Mouse (Mus musculus): ENCODE measurements around the gene Ssxb6. TPM values are rescaled to one million over a fixed set of nuclear protein-coding genes. Genes with fewer than 3 reads are reported as not detected.
"Not testable (repeated sequence)": the region's sequence is repeated elsewhere in the genome, so short reads cannot be mapped to it uniquely, and the experiment has no call there.

The Ssxb6 gene
- polyA plus RNA-seq (2014; fragmentation: Nextera tagmentation; extraction: Ambion mirVana): not detected in 2 replicates

GRCm38 (mm10) chrX:8548155-8548554, at the start of gene Ssxb6:
Ssxb6 (minus strand) TSS chrX:8548255.
- not testable (repeated sequence) for H3K4me1 ChIP-seq (ENCODE audit: control insufficient read depth, insufficient read depth, low read length); DNase-seq (ENCODE audit: low spot score); H3K9me3 ChIP-seq (replicated peaks; ENCODE audit: control insufficient read depth, low read length); H3K4me2 ChIP-seq (ENCODE audit: low read depth, low read length); H3K4me3 ChIP-seq (ENCODE audit: low read depth, low read length); H3K27ac ChIP-seq (replicated peaks; ENCODE audit: low read depth, low read length); ATAC-seq (replicated peaks; ENCODE audit: insufficient number of reproducible peaks, low FRiP score, low TSS enrichment, low read depth); H3K9ac ChIP-seq (replicated peaks; ENCODE audit: low read length); H3K27me3 ChIP-seq (ENCODE audit: control insufficient read depth, insufficient read depth, low read length); H3K36me3 ChIP-seq (replicated peaks; ENCODE audit: control insufficient read depth, insufficient read depth, low read depth, low read length)
- 70% methylated on average over 4 of the region's 4 CpGs for WGBS

GRCm38 (mm10) chrX:8591716-8592115, 43.7 kb upstream of the Ssxb6 start, which contains the start of gene Ssxb3:
Ssxb3 (minus strand) TSS chrX:8591816.
- not testable (repeated sequence) for H3K27me3 ChIP-seq (ENCODE audit: control insufficient read depth, insufficient read depth, low read length); DNase-seq (ENCODE audit: low spot score); H3K4me3 ChIP-seq (ENCODE audit: low read depth, low read length); H3K36me3 ChIP-seq (replicated peaks; ENCODE audit: control insufficient read depth, insufficient read depth, low read depth, low read length); H3K4me1 ChIP-seq (ENCODE audit: control insufficient read depth, insufficient read depth, low read length); H3K9ac ChIP-seq (replicated peaks; ENCODE audit: low read length); H3K9me3 ChIP-seq (replicated peaks; ENCODE audit: control insufficient read depth, low read length); H3K27ac ChIP-seq (replicated peaks; ENCODE audit: low read depth, low read length); H3K4me2 ChIP-seq (ENCODE audit: low read depth, low read length); ATAC-seq (replicated peaks; ENCODE audit: insufficient number of reproducible peaks, low FRiP score, low TSS enrichment, low read depth)
- WGBS: 31% methylated on average over 1 of the region's 1 CpGs

- Histone ChIP-seq H3K4me3 (ENCODE audit: low read depth, low read length) (no peak within 1 kb of the TSS), H3K9ac (replicated peaks; ENCODE audit: low read length) (no peak within 1 kb of the TSS)
- WGBS: 94% methylated on average over 2 of the region's 2 CpGs
Measured at GRCm38 (mm10) chrX:8524854-8525253, 23.2 kb downstream of the Ssxb6 start, which contains the start of gene Gm14459. Gm14459 (minus strand) TSS chrX:8524954.

More at GRCm38 (mm10) chrX:8524854-8525253, 23.2 kb downstream of the Ssxb6 start, which contains the start of gene Gm14459:
- no peaks in the 10 kb centered on the region for H3K27me3 ChIP-seq (ENCODE audit: control insufficient read depth, insufficient read depth, low read length)
- H3K4me1 ChIP-seq (ENCODE audit: control insufficient read depth, insufficient read depth, low read length): no peaks in the 10 kb centered on the region
- ATAC-seq (replicated peaks; ENCODE audit: insufficient number of reproducible peaks, low FRiP score, low TSS enrichment, low read depth): no peak
- H3K27ac ChIP-seq (replicated peaks; ENCODE audit: low read depth, low read length): no peak within 1 kb of the TSS
- DNase-seq (ENCODE audit: low spot score): no peak
- no peaks in the 10 kb centered on the region for H3K9me3 ChIP-seq (replicated peaks; ENCODE audit: control insufficient read depth, low read length)
- H3K4me2 ChIP-seq (ENCODE audit: low read depth, low read length): no peak within 1 kb of the TSS
- no peaks in the 10 kb centered on the region for H3K36me3 ChIP-seq (replicated peaks; ENCODE audit: control insufficient read depth, insufficient read depth, low read depth, low read length)

Other genes starting within 250 kb of the Ssxb6 start
- not detected in 2 replicates for gene Ssxb10, start 220.8 kb downstream of the Ssxb6 start, polyA plus RNA-seq (2014; fragmentation: Nextera tagmentation; extraction: Ambion mirVana)
- not detected in 2 replicates for gene Ssxb9, start 181.3 kb downstream of the Ssxb6 start, polyA plus RNA-seq (2014; fragmentation: Nextera tagmentation; extraction: Ambion mirVana)
- gene Ssxb1, start 134.9 kb downstream of the Ssxb6 start, polyA plus RNA-seq (2014; fragmentation: Nextera tagmentation; extraction: Ambion mirVana): not detected in 2 replicates
- gene Ssxb2, start 86.5 kb downstream of the Ssxb6 start, polyA plus RNA-seq (2014; fragmentation: Nextera tagmentation; extraction: Ambion mirVana): not detected in 2 replicates
- not detected in 2 replicates for gene Gm14459, start 23.3 kb downstream of the Ssxb6 start, polyA plus RNA-seq (2014; fragmentation: Nextera tagmentation; extraction: Ambion mirVana)
- gene Ssxb3, start 43.6 kb upstream of the Ssxb6 start, polyA plus RNA-seq (2014; fragmentation: Nextera tagmentation; extraction: Ambion mirVana): not detected in 2 replicates
- not detected in 2 replicates for gene Ssxb8, start 142.6 kb upstream of the Ssxb6 start, polyA plus RNA-seq (2014; fragmentation: Nextera tagmentation; extraction: Ambion mirVana)
- gene Ssx9, start 200.2 kb upstream of the Ssxb6 start, polyA plus RNA-seq (2014; fragmentation: Nextera tagmentation; extraction: Ambion mirVana): not detected in 2 replicates